Mouse (Mus musculus): Measurements from ENCODE around the gene Flrt3. TPM values are rescaled to one million over a fixed set of nuclear protein-coding genes. Genes with fewer than 3 reads are reported as not detected.

The Flrt3 gene
- total and polyA plus RNA-seq, 3 experiments = not detected

GRCm38 (mm10) chr2:140615451-140615850, 55.8 kb downstream of the Flrt3 start (continued):
- TF ChIP-seq MAZ (IDR thresholded peaks at IDR 0.05; ENCODE audit: low read depth, low read length) (no peak), SMC3 (IDR thresholded peaks at IDR 0.05; ENCODE audit: low read depth, low read length) (no peak), TCF12 (IDR thresholded peaks at IDR 0.05; ENCODE audit: low read depth, low read length) (no peak)
